Mouse (Mus musculus) left cerebral cortex, adult 8-10 months (tissue): ENCODE measurements around the gene Mtmr4. TPM values are rescaled to one million over a fixed set of nuclear protein-coding genes. Genes with fewer than 3 reads are reported as not detected.

ENCODE experiments used
- DNase-seq, 2 experiments: peaks; one replicate each; pipeline ENCODE4 v3.0.0; 2022; ENCODE audit warnings: low spot score in 2 of 2
- total RNA-seq, 4 experiments: library from RNA; stranded (reverse); gene quantifications; 2 replicates each; pipeline ENCODE4 v1.2.4; 2022

Mtmr4 gene
- total RNA-seq, result 10 to 100 TPM; 79.3 to 88.0 (median 83.9) TPM

- DNase-seq, result peak; percentile 97 to 100
These were observed at the start of gene Mtmr4 for GRCm38 (mm10) chr11:87591526-87592353. TSS of gene Mtmr4 (plus strand) at chr11:87592162.

- no peak for DNase-seq
These were observed 49.7 kb upstream of the Mtmr4 start for GRCm38 (mm10) chr11:87542285-87542684.

DNA sequence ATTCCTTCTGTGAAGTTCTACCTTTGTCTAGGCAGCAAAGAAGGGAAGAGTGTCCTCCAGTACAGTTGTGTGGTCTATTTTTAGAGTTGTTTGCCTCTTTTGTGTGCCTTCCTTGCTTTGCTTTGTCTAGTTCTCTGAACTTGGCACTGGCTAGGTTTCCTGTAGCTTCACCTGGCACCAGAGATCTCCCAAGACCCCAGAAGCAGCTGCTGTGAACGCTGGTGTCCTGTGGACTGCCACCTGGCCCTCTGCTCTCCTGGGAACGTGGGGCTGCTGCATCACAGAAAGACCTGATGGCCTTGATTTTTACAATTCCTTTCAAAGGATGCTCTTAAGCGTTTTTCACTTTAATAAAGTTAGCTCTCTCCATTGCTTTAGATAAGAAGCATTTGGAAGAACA lies 49.1 kb upstream of the Mtmr4 start:
- DNase-seq, result no peak

DNA sequence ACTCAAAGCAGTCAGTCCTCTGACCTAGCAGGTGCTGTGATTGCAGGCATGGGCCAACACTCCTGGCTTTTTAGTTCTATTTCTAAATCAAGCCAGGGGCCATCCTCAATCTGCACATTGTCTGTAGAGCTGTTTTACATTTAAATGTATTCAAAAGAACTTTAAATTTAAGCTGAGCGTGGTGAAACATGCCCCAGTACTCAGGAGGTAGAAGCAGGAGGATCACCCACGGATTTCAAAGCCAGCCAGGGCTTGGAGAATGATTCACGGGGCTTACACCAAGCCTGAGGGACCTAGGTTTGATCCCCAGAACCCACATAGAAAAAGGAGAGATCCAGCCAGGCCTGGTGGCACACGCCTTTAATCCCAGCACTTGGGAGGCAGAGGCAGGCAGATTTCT lies 38.6 kb upstream of the Mtmr4 start:
- DNase-seq, result no peak

DNA sequence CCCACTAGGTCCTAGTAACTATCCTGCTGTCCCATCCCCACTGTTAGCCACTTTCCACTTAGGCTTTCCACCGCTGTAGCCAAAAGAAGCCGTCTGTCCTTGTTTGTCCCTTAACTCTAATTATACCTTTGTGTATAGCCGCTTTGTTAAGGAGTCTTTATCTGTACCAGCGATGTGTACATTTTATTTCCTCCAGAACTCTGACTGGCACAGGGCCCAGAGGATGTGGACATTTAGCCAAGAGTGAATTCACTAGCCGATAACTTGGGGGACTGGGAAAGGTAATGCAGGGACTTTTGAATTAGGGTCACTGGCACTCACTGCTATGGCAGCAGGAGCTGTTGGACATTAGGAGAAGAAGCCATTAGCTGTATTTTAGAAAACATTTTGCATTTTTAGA lies 37.6 kb upstream of the Mtmr4 start:
- DNase-seq, result no peak

DNA sequence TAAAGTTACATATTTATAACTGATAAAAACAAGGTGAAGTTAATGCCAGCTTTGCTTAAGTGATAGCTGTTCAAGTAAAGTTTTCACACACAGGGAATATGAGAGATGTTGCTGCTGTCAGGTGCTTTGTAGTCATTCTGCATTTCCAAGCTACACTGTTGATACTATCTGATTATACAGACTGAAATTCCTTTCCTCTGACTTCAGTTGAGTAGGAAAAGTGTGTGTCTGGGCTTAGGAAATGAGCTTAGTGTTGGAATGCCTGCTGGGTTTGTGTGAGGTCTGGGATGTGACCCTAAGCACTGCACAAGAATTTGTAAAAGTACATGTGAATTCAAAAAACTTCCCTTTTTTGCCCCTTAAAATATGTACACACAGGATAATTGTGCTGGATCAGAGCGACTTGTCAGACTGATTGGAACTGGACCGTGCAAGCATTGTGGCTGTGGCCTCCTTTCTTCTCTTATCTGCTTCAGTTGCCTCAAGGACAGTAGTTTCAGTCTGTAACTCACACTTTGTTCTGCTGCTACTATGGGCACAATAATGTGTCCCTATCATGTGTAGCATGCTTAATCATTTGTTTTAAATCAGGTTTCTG lies 36.8 kb upstream of the Mtmr4 start:
- DNase-seq, result no peak

DNA sequence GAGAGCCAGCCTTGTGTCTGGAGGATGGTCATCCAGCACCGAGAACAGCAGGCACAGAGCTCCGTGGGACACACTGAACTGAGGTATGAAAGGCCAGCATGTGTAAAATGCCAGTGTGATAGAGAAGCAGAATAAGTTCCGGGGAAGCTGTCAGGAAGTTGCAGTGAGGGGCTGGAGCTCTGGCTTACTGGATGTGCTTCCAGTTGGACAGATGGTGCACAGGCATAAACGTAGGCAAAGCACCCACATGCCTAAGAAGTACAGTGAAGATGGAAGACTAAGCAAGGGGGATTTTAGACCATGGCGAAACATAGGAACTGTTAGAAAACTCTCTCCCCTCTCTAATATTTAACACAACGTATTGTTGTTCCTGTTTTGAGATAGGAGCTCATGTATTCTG lies 30.8 kb upstream of the Mtmr4 start:
- no peak for DNase-seq

- no peak for DNase-seq
These were observed 25.5 kb upstream of the Mtmr4 start, which contains the start of gene Gm11492 for GRCm38 (mm10) chr11:87566501-87566900. TSS of gene Gm11492 (plus strand) at chr11:87566653.

DNA sequence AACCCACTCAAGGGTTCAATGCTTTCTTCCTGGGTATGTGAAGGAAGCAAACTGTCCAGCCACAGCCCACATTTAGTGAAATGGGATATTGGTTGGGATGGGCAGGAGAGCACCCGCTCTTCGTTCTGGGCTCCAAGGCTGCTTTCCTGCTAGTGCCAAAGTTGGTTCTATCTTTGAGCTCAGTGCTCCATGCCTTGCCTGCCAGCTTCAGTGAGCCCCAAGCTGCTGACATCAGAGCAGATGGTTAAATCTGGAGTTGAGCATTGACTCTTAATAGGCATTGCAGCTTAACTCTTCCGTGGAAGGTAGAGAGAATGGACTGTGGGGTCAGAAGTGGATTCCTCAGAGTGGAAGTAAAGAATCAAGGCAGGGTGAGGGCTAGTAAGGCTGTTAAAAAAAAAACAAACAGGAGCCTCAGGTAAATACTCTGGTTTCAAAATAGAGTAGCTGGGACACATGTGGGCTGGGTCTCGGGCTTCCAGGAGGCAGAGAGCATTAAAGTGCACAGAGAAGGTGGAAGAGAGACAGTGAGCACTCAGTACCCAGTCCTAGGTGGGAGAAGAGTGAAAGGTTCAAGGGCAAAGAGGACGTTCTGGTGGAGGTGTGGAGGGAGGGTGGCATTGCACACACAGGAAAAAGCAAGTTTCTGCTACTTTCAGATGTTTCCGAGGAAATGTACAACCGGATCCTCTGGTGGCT lies 23.6 kb upstream of the Mtmr4 start, which contains the start of gene Sept4:
Gene Sept4 (plus strand): TSS at position 649 of the 699 bp plus-strand sequence.
- DNase-seq, result no peak

- no peak for DNase-seq
These were observed 21.2 kb upstream of the Mtmr4 start for GRCm38 (mm10) chr11:87570743-87571142.

DNA sequence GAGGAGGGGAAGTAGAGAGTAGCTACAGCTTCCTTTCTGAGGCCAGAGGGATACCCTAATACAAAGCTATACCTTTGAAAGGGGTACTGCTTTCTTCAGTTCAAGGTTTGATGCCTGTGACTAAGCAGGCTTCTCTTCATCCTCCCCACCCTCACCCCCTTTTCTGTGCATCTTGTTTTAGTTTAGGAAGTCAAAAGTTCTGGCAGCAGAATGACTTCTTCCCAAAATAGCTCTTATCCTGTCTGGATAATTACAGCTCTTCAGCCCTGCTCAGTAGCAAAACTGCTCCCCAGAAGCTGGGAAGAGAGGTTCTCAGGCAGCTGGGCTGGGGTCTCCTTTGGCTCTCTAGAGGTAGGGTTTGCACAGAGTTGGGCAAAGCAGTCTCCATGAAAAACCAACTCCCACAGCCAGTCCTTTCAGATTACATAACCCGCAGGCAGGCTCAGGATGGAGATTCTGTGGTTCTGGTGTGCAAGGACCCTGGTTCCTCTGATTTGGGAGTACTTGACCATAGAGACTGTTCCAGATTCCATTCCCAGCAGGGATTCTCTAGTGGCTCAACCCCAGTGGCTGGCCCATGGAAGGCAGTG lies 20.5 kb upstream of the Mtmr4 start:
- DNase-seq, result no peak

DNA sequence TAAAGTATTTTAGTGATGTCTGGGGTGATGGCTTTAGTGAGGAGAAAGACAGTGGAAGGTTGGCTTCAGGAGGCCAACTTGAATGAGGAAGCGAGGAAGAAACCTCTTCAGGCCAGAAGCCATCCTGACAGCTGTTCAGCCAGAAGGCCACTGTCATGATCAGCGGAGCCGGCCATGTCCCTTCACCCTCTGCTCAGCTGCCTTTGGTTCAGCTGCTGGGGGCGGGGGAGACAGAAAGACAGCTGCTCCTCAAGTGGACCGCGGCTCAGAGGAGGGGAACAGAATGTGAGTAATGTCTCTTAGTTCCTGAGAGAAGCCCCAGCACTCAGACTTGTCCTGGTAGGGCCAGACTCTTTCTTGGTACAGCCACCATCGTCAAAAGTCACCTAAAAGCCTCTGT lies 18.2 kb upstream of the Mtmr4 start:
- no peak for DNase-seq

GRCm38 (mm10) chr11:87574520-87575180 lies 17.3 kb upstream of the Mtmr4 start:
- DNase-seq, result no peak

DNA sequence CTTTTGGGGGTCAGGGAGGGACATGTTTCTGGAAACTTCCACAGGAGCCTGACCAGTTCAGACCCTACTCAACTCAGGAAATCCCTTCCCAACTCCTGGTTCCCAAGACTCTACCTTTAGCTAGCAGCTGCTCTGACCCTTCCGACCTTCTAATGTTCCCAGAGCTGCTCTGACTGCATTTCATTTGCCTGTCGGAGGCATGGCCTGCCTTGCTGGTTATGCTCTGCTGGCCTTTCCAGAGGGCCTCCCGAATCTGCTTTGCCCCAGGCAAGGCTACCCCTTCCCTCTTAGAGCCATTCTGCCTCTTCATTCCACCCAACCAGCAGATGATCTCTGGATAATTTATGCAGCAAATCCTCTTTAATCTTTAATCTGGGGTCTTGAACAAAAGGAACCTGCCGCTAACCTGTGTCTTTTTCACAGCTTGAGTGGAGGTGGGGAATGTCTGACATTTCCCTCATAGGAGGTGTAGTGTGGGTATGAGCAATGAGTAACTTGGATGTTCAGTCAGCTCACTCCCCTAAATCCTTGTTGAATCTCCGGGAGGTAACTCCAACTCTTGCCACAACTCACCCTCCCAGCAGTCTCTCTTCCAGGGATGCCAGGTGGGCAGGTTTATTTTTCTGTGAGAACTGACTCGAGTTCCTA lies 14.2 kb upstream of the Mtmr4 start:
- DNase-seq, result no peak

GRCm38 (mm10) chr11:87578249-87578962 lies 13.6 kb upstream of the Mtmr4 start:
- peak; percentile 60 to 63 for DNase-seq

DNA sequence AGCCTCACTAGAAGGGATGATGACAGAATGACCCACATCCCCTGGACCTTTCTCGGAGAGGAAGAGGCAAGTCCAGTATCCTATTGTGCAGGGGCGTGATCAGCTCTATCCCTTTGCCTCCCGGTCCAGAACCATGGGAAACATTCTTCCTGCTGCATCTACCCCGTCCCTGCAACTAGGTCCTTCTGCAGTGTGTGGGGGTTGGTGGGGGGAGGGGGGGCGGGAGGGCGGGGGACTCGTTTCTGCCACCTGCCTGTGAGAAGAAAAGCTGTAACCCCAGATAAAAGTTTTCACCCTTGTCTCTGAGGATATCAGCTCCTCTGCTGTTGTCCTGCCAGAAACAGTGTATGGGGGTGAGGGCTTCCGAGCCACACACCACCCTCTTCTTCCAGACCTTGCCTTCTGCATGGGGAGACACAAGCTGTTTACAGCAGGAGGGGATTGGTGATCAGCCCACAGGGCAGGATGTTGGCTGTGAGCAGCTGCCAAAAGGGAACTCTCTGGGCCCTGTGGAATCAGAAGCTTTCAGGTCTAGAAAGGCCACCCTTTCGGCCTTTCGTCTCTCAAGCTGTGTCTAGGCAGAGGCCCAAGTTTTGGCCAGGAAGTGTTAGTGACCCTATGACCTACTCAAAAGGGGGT lies 12.9 kb upstream of the Mtmr4 start:
- DNase-seq, result no peak

DNA sequence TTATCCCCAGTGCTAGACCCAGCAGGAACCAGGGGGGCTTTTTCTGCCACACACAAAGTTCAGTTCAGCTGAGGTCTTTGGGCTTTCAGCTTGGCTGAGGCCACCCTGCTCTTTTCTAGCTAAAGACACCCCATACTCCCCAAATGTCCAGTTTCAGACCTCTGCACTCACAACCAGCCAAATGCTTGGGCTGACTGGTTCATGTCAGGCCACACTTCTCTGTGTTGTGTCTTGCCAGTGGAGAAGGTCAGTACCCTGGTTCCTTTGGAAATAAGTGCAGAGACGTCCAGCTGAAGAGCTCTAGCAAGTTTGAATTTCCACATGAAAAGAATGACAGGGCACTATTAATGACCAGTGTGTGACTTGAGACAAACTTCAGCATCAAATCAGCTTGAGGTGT lies 12.2 kb upstream of the Mtmr4 start:
- DNase-seq, result no peak

DNA sequence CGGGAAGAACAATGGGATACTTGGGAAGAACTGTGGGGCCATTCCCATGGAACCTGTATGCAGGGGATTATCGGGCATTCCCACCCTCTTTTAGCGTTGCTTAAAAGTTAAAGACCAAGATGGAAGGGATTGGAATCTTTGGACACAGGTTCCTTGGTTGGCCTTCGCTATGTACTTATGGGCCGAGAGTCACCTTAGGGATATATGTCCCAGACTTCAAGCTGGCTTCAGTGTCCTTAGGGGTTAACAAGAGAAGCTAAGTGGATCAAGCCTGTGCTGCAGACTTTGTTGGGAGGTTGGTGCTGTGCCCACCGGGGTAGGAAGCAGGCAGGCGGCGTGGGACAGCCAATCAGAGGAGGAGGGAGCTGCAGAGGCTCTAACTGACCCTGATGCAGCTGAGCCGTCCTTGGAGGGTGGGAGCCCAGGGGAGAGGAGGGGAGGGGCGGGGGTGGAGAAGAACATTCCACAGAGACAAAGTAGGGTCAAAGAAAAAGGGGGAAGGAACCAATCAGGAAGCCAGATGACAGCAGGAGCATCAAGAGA lies 11.3 kb upstream of the Mtmr4 start:
- DNase-seq, result no peak

- no peak for DNase-seq
These were observed 10.6 kb upstream of the Mtmr4 start for GRCm38 (mm10) chr11:87581161-87581865.
